Mouse (Mus musculus) neural tube, embryonic 13.5 days (tissue): ENCODE measurements around the gene Zfp972. TPM values are rescaled to one million over a fixed set of nuclear protein-coding genes. Genes with fewer than 3 reads are reported as not detected.
A peak's percentile ranks its signal among the peaks of the same experiment; 100 is the strongest.
"Not testable (repeated sequence)": the region's sequence is repeated elsewhere in the genome, so short reads cannot be mapped to it uniquely, and the experiment has no call there.

ENCODE experiments used
- ATAC-seq: fragments of 200-750 bp; cut with Nextera tagmentation; 2 replicates; pipeline ENCODE4 v1.8.0; 2017; ENCODE audit warnings: low read depth, mild to moderate bottlenecking, moderate TSS enrichment, moderate library complexity
- H3K27ac ChIP-seq: fragments of 300-500 bp; sonication (generic); replicated peaks from 2 replicates; pipeline ENCODE4 v1.5.1; 2015; ENCODE audit warnings: moderate library complexity, mild to moderate bottlenecking, inconsistent platforms
- H3K27me3 ChIP-seq: fragments of 300-500 bp; sonication (generic); 2 replicates; pipeline ENCODE4 v1.6.1; 2015; ENCODE audit warnings: mild to moderate bottlenecking, inconsistent platforms
- H3K36me3 ChIP-seq: fragments of 300-500 bp; sonication (generic); 2 replicates; pipeline ENCODE4 v1.6.1; 2015; ENCODE audit warnings: mild to moderate bottlenecking, inconsistent platforms
- H3K4me1 ChIP-seq: fragments of 300-500 bp; sonication (generic); replicated peaks from 2 replicates; pipeline ENCODE4 v1.6.1; 2015; ENCODE audit warnings: inconsistent platforms
- H3K4me2 ChIP-seq: fragments of 300-500 bp; sonication (generic); 2 replicates; pipeline ENCODE4 v1.6.1; 2015; ENCODE audit warnings: inconsistent platforms, mild to moderate bottlenecking, moderate library complexity
- H3K4me3 ChIP-seq: fragments of 300-500 bp; sonication (generic); 2 replicates; pipeline ENCODE4 v1.5.1; 2015; ENCODE audit warnings: mild to moderate bottlenecking, inconsistent platforms
- H3K9ac ChIP-seq: fragments of 300-500 bp; sonication (generic); 2 replicates; pipeline ENCODE4 v1.6.1; 2015; ENCODE audit warnings: moderate library complexity, mild to moderate bottlenecking, inconsistent platforms
- H3K9me3 ChIP-seq: fragments of 300-500 bp; sonication (generic); 2 replicates; pipeline ENCODE4 v1.6.1; 2016; ENCODE audit warnings: inconsistent platforms
- WGBS: fragments of 180-500 bp; shearing (Covaris S2); methylation state at CpG from one replicate; pipeline ENCODE4 v1.1.7; 2015; 5-methylcytosine and 5-hydroxymethylcytosine counted together
- polyA plus RNA-seq: library from polyadenylated mRNA; unstranded; fragments of >200 nt; fragmentation: Nextera tagmentation; extraction: Ambion mirVana; gene quantifications from 2 replicates; pipeline ENCODE4 v1.2.1, GENCODE M21; 2015

The Zfp972 gene
- polyA plus RNA-seq = not detected in 2 replicates

- not testable (repeated sequence) for H3K4me2 ChIP-seq, H3K27me3 ChIP-seq, H3K27ac ChIP-seq, H3K9ac ChIP-seq, H3K9me3 ChIP-seq, H3K4me3 ChIP-seq, H3K36me3 ChIP-seq, H3K4me1 ChIP-seq, ATAC-seq
- WGBS = 61% methylated on average over 4 of the region's 5 CpGs
Measured at GRCm38 (mm10) chr2:177925563-177926103, at the start of gene Zfp972. TSS of gene Zfp972 (minus strand) at chr2:177925613.

- H3K36me3 ChIP-seq, ATAC-seq, H3K4me2 ChIP-seq, H3K4me3 ChIP-seq, H3K9me3 ChIP-seq, H3K27me3 ChIP-seq, H3K4me1 ChIP-seq, H3K9ac ChIP-seq, H3K27ac ChIP-seq: not testable (repeated sequence)
- 76% methylated on average over 7 of the region's 7 CpGs for WGBS
Measured at GRCm38 (mm10) chr2:177974814-177975213, 49.4 kb upstream of the Zfp972 start.

GRCm38 (mm10) chr2:177957145-177957544, 31.7 kb upstream of the Zfp972 start, which contains the start of gene Gm14326:
TSS of gene Gm14326 (minus strand) at chr2:177957297.
- H3K4me1 ChIP-seq, H3K36me3 ChIP-seq, ATAC-seq, H3K9me3 ChIP-seq, H3K27me3 ChIP-seq, H3K27ac ChIP-seq: not testable (repeated sequence)
- H3K4me2 ChIP-seq = peak within 1 kb of the TSS; percentile 54
- peak within 1 kb of the TSS; percentile 47 for H3K4me3 ChIP-seq
- 0% methylated on average over 7 of the region's 7 CpGs for WGBS
- peak within 1 kb of the TSS; percentile 67 for H3K9ac ChIP-seq

GRCm38 (mm10) chr2:177956734-177957133, 31.3 kb upstream of the Zfp972 start:
- under 1% methylated on average over 18 of the region's 18 CpGs for WGBS
- H3K27me3 ChIP-seq, H3K36me3 ChIP-seq, H3K4me1 ChIP-seq, ATAC-seq, H3K27ac ChIP-seq, H3K9me3 ChIP-seq: not testable (repeated sequence)
- peak overlapping the region; percentile 54 for H3K4me2 ChIP-seq
- peak overlapping the region; percentile 67 for H3K9ac ChIP-seq
- peak overlapping the region; percentile 47 for H3K4me3 ChIP-seq

- H3K4me1 ChIP-seq, ATAC-seq, H3K36me3 ChIP-seq, H3K27me3 ChIP-seq, H3K9me3 ChIP-seq, H3K4me2 ChIP-seq, H3K9ac ChIP-seq, H3K4me3 ChIP-seq, H3K27ac ChIP-seq: not testable (repeated sequence)
- no CpG with 5 or more reads among the region's 12 CpGs for WGBS
Measured at GRCm38 (mm10) chr2:177903276-177903675, 22.1 kb downstream of the Zfp972 start.

GRCm38 (mm10) chr2:177898171-177898570, 27.2 kb downstream of the Zfp972 start:
- 85% methylated on average over 2 of the region's 3 CpGs for WGBS

GRCm38 (mm10) chr2:177897046-177897578, 28.3 kb downstream of the Zfp972 start, which contains the start of gene Gm14327:
TSS of gene Gm14327 (plus strand) at chr2:177897096.
- WGBS = 49% methylated on average over 12 of the region's 13 CpGs
- not testable (repeated sequence) for H3K4me2 ChIP-seq, H3K27me3 ChIP-seq, ATAC-seq, H3K9ac ChIP-seq, H3K27ac ChIP-seq, H3K9me3 ChIP-seq, H3K36me3 ChIP-seq, H3K4me1 ChIP-seq
- peak within 1 kb of the TSS; percentile 12; the same call in 1 of the 2 replicates for H3K4me3 ChIP-seq

More at GRCm38 (mm10) chr2:177898171-177898570, 27.2 kb downstream of the Zfp972 start:
- H3K4me2 ChIP-seq, H3K36me3 ChIP-seq, H3K27ac ChIP-seq, H3K4me3 ChIP-seq, H3K27me3 ChIP-seq, H3K4me1 ChIP-seq, ATAC-seq, H3K9ac ChIP-seq, H3K9me3 ChIP-seq: not testable (repeated sequence)

- H3K4me2 ChIP-seq, H3K4me1 ChIP-seq, H3K27me3 ChIP-seq, H3K36me3 ChIP-seq, ATAC-seq, H3K9me3 ChIP-seq, H3K4me3 ChIP-seq, H3K27ac ChIP-seq, H3K9ac ChIP-seq: not testable (repeated sequence)
- WGBS = 94% methylated on average over 14 of the region's 14 CpGs
Measured at GRCm38 (mm10) chr2:177887743-177888142, 37.7 kb downstream of the Zfp972 start.

- not testable (repeated sequence) for H3K36me3 ChIP-seq, H3K27me3 ChIP-seq, H3K9me3 ChIP-seq, H3K4me1 ChIP-seq, H3K4me3 ChIP-seq, H3K27ac ChIP-seq, ATAC-seq, H3K9ac ChIP-seq, H3K4me2 ChIP-seq
- WGBS = 91% methylated on average over 2 of the region's 2 CpGs
Measured at GRCm38 (mm10) chr2:177862254-177862653, 63.2 kb downstream of the Zfp972 start.

Other genes starting within 250 kb of the Zfp972 start
- gene Gm14322, start 166.3 kb downstream of the Zfp972 start, polyA plus RNA-seq = 3.6 and 5.6 TPM in 2 replicates
- gene Gm14325, start 85.3 kb downstream of the Zfp972 start, polyA plus RNA-seq = 35.0 and 36.1 TPM in 2 replicates
- gene Gm14327, start 28.5 kb downstream of the Zfp972 start, polyA plus RNA-seq = 2.3 and 3.1 TPM in 2 replicates
- 14.2 and 15.9 TPM in 2 replicates for gene Gm14326, start 31.7 kb upstream of the Zfp972 start, polyA plus RNA-seq
- 8.4 and 9.7 TPM in 2 replicates for gene Zfp971, start 97.7 kb upstream of the Zfp972 start, polyA plus RNA-seq
- gene Zfp931, start 152.9 kb upstream of the Zfp972 start, polyA plus RNA-seq = 13.5 and 14.2 TPM in 2 replicates
- gene Phactr3, start 193.4 kb upstream of the Zfp972 start, polyA plus RNA-seq = 40.4 and 41.2 TPM in 2 replicates